Mouse (Mus musculus) v-Abl transformed pro-B cells (cell line): ENCODE measurements around the gene Gm44502.

Experiments used
- in situ Hi-C, 2 experiments: fragments of 400-800 bp; cut with MboI; formaldehyde crosslinking; loops; one replicate each; pipeline ENCODE4 v1.15.1; 2025; ENCODE audit not compliant: unreplicated experiment in 2 of 2

The Gm44502 gene

DNA sequence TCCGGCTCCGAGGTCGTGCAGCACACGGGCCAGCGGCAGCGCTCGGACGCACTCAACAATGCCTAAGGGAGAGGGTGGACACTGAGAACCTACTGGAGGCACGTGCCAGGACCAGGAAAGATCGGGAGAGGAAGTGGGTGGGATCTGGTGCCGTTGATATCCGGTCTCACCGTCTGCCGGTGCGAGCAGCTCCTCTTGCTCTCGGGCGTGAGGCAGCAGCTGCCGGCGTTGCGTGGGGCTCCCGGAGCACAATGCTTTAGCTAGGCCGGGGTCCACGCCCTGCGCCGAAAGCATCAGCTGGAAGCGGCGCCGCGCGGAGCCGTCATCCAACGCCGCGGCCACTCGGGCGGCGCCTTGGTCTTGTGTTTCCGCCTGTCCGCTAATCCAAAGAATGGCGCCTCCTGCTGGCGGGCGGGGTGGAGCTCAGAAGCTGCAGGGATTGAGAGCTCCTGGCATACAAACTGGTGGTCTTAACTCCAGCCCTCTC, 55.7 kb downstream of the Gm44502 start, which contains the start of gene Sco2:
Gene Sco2 (minus strand): TSS at position 85 of the 487 bp plus-strand sequence.
- in situ Hi-C loops, result loop anchor here (5.0 to 10.0 kb wide), 7 partner anchors 53 to 549 kb away; partner anchors contain the start of genes C730034F03Rik (in 1 of the 2), Chkb (in 1 of the 2), Cpt1b (in 1 of the 2) and Gm44502 (in 1 of the 2)

DNA sequence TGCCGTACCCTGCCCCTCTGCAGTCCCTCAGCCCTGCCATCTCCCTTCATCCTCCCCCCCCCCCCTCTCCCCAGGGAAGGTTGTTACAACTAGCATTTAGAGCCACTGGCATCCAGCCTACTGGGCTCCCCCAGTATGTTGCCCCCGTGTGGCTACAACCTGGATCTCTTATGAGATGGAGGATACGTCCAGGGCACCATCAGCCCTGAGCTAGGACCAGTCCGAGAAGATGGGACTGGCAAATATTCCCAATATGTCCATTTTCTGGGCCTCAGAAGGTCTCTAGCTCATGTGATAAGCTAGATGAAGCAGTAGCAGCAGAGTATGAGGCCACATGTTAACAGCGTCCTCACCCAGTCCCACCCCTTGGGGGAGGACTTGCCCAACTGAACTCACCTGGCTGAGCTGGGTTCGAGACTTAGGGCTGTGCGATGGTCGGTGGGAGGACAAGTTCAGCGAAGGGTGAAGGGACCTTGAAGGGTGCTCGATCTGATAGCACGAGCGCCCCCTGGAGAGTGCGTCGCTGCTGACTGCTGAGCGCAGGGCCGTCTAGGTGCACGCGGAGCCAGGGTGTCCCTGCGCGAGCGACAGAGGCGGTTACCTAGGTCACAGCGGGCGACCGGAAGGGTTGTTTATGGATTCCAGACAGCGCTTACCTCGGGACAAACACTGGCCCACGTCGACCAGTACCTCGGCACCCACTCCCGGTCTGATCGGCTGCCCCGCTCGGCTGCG, 56.3 kb downstream of the Gm44502 start:
- in situ Hi-C loops, result loop anchor here (5.0 to 10.0 kb wide), 7 partner anchors 54 to 548 kb away; partner anchors contain the start of genes C730034F03Rik (in 1 of the 2), Chkb (in 1 of the 2), Cpt1b (in 1 of the 2) and Gm44502 (in 1 of the 2)

DNA sequence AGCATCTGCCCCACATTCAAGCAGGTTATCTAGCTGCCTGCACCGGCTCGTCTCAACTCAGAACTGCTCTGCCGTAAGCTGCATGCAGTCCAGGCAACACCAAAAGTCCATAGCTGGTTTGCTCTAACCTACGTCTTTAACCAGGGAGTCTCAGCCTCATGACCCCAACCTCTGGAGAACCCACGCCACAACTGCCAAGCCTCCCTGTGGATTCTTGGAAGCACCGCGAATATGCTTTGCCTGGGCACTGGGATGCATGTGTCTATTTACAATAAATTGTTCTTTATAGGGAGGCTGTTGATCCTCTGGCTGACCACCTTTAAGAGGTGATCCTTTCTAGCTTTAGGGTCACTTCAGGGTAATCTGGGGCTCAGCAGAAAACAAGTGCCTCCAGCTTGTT, 57.0 kb downstream of the Gm44502 start:
- in situ Hi-C loops, result loop anchor here (5.0 to 10.0 kb wide), 7 partner anchors 55 to 548 kb away; partner anchors contain the start of genes C730034F03Rik (in 1 of the 2), Chkb (in 1 of the 2), Cpt1b (in 1 of the 2) and Gm44502 (in 1 of the 2)

DNA sequence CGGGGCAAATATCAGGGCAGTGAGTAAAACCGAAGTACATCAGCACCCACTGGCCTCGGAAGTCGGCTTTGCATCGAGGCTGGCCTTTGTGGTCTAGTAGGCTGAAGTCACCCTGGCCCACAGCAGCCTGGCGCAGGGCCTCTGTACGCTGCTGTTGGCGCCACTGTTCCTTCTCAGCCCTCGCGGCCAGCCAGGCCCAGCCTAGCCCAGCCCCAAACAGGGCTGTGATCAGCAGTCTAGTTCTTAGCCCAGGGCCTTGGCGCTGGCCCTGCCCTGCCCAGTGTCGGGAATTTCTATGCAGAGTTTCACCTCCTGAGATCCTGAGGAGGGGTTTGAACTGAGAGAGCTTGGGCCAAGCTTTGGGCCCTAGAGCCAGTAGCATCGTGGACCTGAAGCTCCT, 57.4 kb downstream of the Gm44502 start:
- in situ Hi-C loops, result loop anchor here (5.0 to 10.0 kb wide), 7 partner anchors 55 to 547 kb away; partner anchors contain the start of genes C730034F03Rik (in 1 of the 2), Chkb (in 1 of the 2), Cpt1b (in 1 of the 2) and Gm44502 (in 1 of the 2)
